In genomic region chr2:157605025-157605675, GRCm38 (mm10) we compare ENCODE assay signal across 8 mouse cellular contexts. TPM values are rescaled to one million over a fixed set of nuclear protein-coding genes. Genes with fewer than 3 reads are reported as not detected.
DNase-seq lines count a peak whose midpoint lies in the region; TF ChIP-seq lines count a peak whose summit lies in the region.

No protein-coding gene starts in this region.

- H3K4me1 ChIP-seq in ES-Bruce4 (ENCODE audit: control insufficient read depth, insufficient read depth, low read length) = no peaks in the 10 kb centered on the region

- H3K4me3 ChIP-seq in ES-Bruce4 (ENCODE audit: low read depth, low read length) = no peak overlapping the region

- TF ChIP-seq CTCF in ES-Bruce4 (IDR thresholded peaks at IDR 0.05; ENCODE audit: low read depth, low read length) = peak; percentile 99

- DNase-seq in brain, embryonic 18.5 days (ENCODE audit: low read depth, low spot score) = peak; percentile 37
- DNase-seq in fibroblast of lung, adult 2 months (ENCODE audit: low read depth) = peak; percentile 8
- peak; percentile 82 to 88 for DNase-seq in heart, postnatal 14 days
- DNase-seq in layer of hippocampus, adult 11-12 months (ENCODE audit: low spot score) = peak; percentile 71
- peak; percentile 79 for DNase-seq in lung, postnatal 10 days
- DNase-seq in retina, embryonic 14.5 days (ENCODE audit: low spot score) = peak; percentile 90
- peak; percentile 75 to 80 for DNase-seq in thymus, postnatal 36 days

- H3K9me3 ChIP-seq in ES-Bruce4 (replicated peaks; ENCODE audit: control insufficient read depth, insufficient read depth, low read length, poor library complexity, severe bottlenecking) = no peaks in the 10 kb centered on the region

- H3K9ac ChIP-seq in ES-Bruce4 (ENCODE audit: low read depth, poor library complexity, severe bottlenecking) = no peak overlapping the region

- no peaks in the 10 kb centered on the region for H3K27me3 ChIP-seq in ES-Bruce4 (ENCODE audit: control insufficient read depth, insufficient read depth, low read length, poor library complexity, severe bottlenecking)

- TF ChIP-seq POLR2A in ES-Bruce4 (IDR thresholded peaks at IDR 0.05; ENCODE audit: insufficient read depth, low read length) = no peak

- intact Hi-C loops in heart, postnatal 14 days (cut with DNase I) = loop anchor here (10.0 kb wide), 2 partner anchors 340 to 600 kb away; no protein-coding TSS in a partner anchor

- no peak for TF ChIP-seq EP300 in ES-Bruce4 (IDR thresholded peaks at IDR 0.05; ENCODE audit: insufficient read depth, low read depth, low read length)

- H3K36me3 ChIP-seq in ES-Bruce4 (ENCODE audit: control insufficient read depth, insufficient read depth, low read length, poor library complexity, severe bottlenecking) = no peaks in the 10 kb centered on the region

- no peak overlapping the region for H3K27ac ChIP-seq in ES-Bruce4 (ENCODE audit: insufficient read depth, low read length)

RNA-seq across cellular contexts. Expression of gene Blcap, which starts 34.1 kb away (rescaled TPM):
- polyA plus RNA-seq in ES-Bruce4 (2011; ENCODE audit: insufficient read depth, insufficient read length, low read depth, missing spikeins) = 49.1 and 56.7 TPM in 2 replicates
- total RNA-seq in heart, postnatal 14 days (2021) = 10 to 100 TPM; 59.0 to 59.5 TPM

RNA-seq across cellular contexts. Expression of gene Nnat, which starts 45.3 kb away (rescaled TPM):
- polyA plus RNA-seq in ES-Bruce4 (2011; ENCODE audit: insufficient read depth, insufficient read length, low read depth, missing spikeins) = 42.8 and 48.6 TPM in 2 replicates
- 1 to 10 TPM; 3.6 to 7.5 TPM for total RNA-seq in heart, postnatal 14 days (2021)

Comparison
In these comparisons a context has a peak if more than half of its experiments do, and no peak if none do; other contexts are left out.
1. DNase-seq: peak in every context shown above with its lines; median percentile 90 in retina, embryonic 14.5 days; 85 in heart, postnatal 14 days; 79 in lung, postnatal 10 days; 78 in thymus, postnatal 36 days; 71 in layer of hippocampus, adult 11-12 months; 37 in brain, embryonic 18.5 days; 8 in fibroblast of lung, adult 2 months.